Mouse (Mus musculus) intestine, embryonic 16.5 days (tissue): ENCODE results near the gene Slc25a48. TPM values are rescaled to one million over a fixed set of nuclear protein-coding genes. Genes with fewer than 3 reads are reported as not detected.

Experiments used
- ATAC-seq: fragments of 200-750 bp; cut with Nextera tagmentation; 2 replicates; pipeline ENCODE4 v1.8.0; 2017; ENCODE audit warnings: moderate TSS enrichment, moderate library complexity
- H3K27ac ChIP-seq: fragments of 300-500 bp; sonication (generic); 2 replicates; pipeline ENCODE4 v1.5.1; 2014; ENCODE audit warnings: mild to moderate bottlenecking, low read length
- H3K27me3 ChIP-seq: fragments of 300-500 bp; sonication (generic); replicated peaks from 2 replicates; pipeline ENCODE4 v1.6.1; 2014; ENCODE audit warnings: low read length, control low read depth, mixed read lengths; ENCODE audit not compliant: control insufficient read depth, insufficient read depth
- H3K36me3 ChIP-seq: fragments of 300-500 bp; sonication (generic); 2 replicates; pipeline ENCODE4 v1.6.1; 2014; ENCODE audit warnings: low read length, control low read depth; ENCODE audit not compliant: control insufficient read depth, insufficient read depth
- H3K4me1 ChIP-seq: fragments of 300-500 bp; sonication (generic); 2 replicates; pipeline ENCODE4 v1.6.1; 2014; ENCODE audit warnings: low read length, control low read depth, mixed read lengths; ENCODE audit not compliant: control insufficient read depth, insufficient read depth
- H3K4me2 ChIP-seq: fragments of 300-500 bp; sonication (generic); 2 replicates; pipeline ENCODE4 v1.6.1; 2014; ENCODE audit warnings: low read depth, low read length, control low read depth
- H3K4me3 ChIP-seq: fragments of 300-500 bp; sonication (generic); 2 replicates; pipeline ENCODE4 v1.5.1; 2014; ENCODE audit warnings: mild to moderate bottlenecking, low read length
- H3K9ac ChIP-seq: fragments of 300-500 bp; sonication (generic); 2 replicates; pipeline ENCODE4 v1.6.1; 2014; ENCODE audit warnings: low read depth, low read length
- H3K9me3 ChIP-seq: fragments of 300-500 bp; sonication (generic); 2 replicates; pipeline ENCODE4 v1.6.1; 2016; ENCODE audit warnings: low read length, control low read depth; ENCODE audit not compliant: control insufficient read depth
- WGBS: fragments of 180-500 bp; shearing (Covaris S2); extraction: QIAGEN DNeasy Blood & Tissue Kit; methylation state at CpG from one replicate; pipeline ENCODE4 v1.1.7; 2014; 5-methylcytosine and 5-hydroxymethylcytosine counted together
- polyA plus RNA-seq: library from polyadenylated mRNA; unstranded; fragments of >200 nt; fragmentation: Nextera tagmentation; extraction: Ambion mirVana; gene quantifications from 2 replicates; pipeline ENCODE4 v1.2.1, GENCODE M21; 2015

Slc25a48 gene
- polyA plus RNA-seq, 1 experiment from 2014 or later, result not detected

DNA sequence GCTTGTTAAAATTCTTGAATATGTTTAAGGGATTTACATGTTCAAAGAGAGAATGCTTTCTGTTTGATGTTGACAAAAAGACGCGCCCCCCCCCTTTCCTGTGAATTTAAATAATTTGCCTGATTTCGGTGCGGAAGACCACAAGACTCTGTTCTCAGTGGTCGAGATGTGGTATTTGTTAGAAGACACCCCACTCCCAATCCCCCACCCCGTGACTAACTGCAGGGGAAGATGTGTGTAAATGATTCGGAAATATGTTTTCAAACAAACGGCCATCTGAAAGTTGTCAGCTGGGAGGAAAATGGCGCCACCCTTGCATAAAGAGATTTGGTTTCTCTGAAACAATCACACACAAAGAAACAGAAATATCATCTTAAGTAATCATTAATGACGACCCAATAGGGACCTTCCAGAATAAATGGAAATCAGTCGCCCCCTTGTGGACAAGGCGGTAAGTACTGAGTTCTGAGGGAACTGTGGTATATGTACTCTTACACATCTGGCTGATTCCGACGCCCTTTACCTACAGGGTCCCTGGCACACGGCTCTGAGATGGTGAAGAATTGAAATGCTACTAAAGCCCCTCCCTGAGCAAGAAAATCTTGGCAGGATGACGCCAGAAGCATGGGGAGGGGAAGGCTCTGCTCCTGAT, 16.0 kb upstream of the Slc25a48 start:
- WGBS, result 23% methylated on average over 16 of the region's 16 CpGs
- Histone ChIP-seq H3K36me3 (no peaks in the 10 kb centered on the region), H3K4me2 (no peak overlapping the region), H3K4me1 (no peaks in the 10 kb centered on the region), H3K9ac (no peak overlapping the region), H3K27me3 (no peaks in the 10 kb centered on the region), H3K9me3 (no peaks in the 10 kb centered on the region), H3K27ac (no peak overlapping the region), H3K4me3 (no peak overlapping the region)
- ATAC-seq, result no peak

DNA sequence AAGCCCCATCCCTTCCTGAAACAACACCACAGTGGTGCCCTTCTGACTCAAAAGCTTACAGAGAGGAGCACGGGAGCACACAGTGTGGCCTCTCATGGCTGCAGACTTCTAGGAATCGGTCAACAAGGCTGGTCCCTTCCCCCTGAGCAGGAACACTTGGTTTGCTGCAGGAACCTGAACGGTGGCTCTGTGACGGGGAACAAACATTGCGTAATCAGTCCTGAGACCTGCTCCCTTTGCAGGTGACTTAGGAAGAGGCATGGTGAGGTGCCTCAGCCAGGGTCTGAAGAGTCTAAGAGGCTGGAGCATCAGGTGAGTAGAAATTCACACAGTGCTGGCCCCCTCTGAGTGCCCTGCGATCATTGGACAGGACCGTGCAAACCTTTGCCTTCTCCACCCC, 12.2 kb upstream of the Slc25a48 start:
- H3K9me3 ChIP-seq, result no peaks in the 10 kb centered on the region
- 67% methylated on average over 7 of the region's 7 CpGs for WGBS
- no peaks in the 10 kb centered on the region for H3K4me1 ChIP-seq
- H3K27ac ChIP-seq, result no peak overlapping the region
- no peak overlapping the region for H3K4me3 ChIP-seq
- no peaks in the 10 kb centered on the region for H3K27me3 ChIP-seq
- H3K4me2 ChIP-seq, result no peak overlapping the region
- H3K9ac ChIP-seq, result no peak overlapping the region
- H3K36me3 ChIP-seq, result no peaks in the 10 kb centered on the region
- ATAC-seq, result peak; percentile 26; the same call in 1 of the 2 replicates

DNA sequence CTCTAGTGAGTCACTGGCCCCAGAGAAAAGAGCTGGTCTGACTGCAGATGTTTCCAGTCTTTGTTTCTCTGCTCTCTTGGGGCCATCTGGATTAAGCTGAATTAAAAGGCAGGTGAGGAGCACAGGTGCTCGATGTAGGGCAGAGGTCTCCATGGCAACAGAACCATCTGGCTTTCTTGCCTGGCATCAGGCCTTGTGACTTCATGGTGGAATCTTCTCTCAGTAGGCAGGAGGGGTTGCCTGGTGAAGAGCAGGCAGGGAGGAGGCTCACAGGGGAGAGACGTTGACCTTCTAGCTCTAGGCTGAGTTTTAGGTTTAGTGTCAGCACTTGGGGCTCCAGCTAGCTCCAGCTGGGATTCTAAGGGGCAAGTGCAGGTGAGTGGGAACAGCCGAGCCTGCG, 11.8 kb upstream of the Slc25a48 start, which contains the start of gene Gm3045:
Gene Gm3045, plus strand, starts transcription at position 230 of the 400 bp plus-strand sequence.
- Histone ChIP-seq H3K4me1 (no peaks in the 10 kb centered on the region), H3K4me2 (no peak within 1 kb of the TSS), H3K27ac (no peak within 1 kb of the TSS), H3K36me3 (no peaks in the 10 kb centered on the region), H3K27me3 (no peaks in the 10 kb centered on the region), H3K4me3 (no peak within 1 kb of the TSS), H3K9me3 (no peaks in the 10 kb centered on the region), H3K9ac (no peak within 1 kb of the TSS)
- ATAC-seq, result no peak
- WGBS, result 70% methylated on average over 4 of the region's 4 CpGs

DNA sequence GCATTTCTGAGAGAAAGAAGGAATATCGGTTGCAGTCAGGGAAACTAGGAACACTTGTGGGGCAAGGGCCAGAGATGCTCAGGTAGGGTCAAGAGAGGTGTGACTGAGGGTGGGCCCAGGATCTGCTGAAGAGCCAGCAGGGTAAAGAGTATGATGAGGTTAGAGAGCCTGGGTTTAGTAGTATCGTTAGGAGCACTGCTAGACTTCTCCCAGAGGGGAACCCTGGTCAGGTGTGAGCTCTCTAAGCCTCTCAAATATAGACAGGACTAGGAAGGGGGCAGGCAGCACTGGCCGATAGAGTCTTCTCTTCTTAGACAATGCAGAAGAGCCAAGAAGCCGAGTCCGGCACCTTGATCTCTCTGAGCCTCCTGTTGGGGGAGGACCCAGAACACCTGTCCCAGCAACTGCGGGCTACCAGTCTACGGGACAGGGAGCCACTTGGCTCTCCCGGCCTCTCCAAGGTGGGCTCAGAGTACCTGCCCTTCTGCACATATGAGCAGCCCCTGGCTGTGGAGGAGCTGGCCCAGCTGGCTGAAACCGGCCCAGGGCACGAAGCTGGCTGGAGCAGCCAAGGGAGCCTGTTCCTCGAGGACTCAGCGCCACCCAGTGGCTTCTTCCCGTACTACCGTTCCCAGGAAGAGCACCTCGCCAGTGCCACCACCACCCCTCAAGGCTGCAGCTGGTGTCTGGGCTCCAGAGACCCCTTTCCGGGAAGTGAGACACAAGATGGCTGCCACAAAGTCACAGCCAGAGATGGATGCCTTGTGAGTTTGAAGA, 9.2 kb upstream of the Slc25a48 start:
- Histone ChIP-seq H3K27ac (no peak overlapping the region), H3K9me3 (no peaks in the 10 kb centered on the region), H3K4me3 (no peak overlapping the region), H3K4me2 (no peak overlapping the region), H3K9ac (no peak overlapping the region), H3K4me1 (0 out of 2 replicates have a peak, but pooled peaks cover 2% of the 10 kb centered on the region), H3K27me3 (0 out of 2 replicates have a peak, but pooled peaks cover 1% of the 10 kb centered on the region), H3K36me3 (no peaks in the 10 kb centered on the region)
- WGBS, result 29% methylated on average over 16 of the region's 16 CpGs
- ATAC-seq, result peak; percentile 72

DNA sequence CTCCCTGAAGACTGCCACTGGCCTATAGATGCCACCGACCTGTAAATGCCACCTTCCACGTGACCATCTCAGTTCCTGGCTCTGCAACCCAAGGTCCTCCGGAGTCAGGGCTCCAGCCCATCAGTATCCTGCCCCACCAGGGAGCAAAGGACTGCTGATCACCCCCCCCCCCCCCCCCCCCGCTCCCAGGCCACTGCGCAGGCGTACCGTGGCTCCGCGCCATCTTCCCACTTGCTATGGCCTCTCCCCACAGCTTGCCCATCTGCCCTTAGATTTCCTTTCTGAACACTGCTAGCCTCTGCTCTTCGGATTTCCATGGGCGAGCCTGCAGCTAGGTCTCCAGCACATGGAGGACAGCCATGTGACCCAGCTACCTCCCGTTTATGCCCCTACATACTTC, 5.7 kb upstream of the Slc25a48 start:
- no peak for ATAC-seq
- Histone ChIP-seq H3K27ac (no peak overlapping the region), H3K9me3 (no peaks in the 10 kb centered on the region), H3K9ac (no peak overlapping the region), H3K4me1 (0 out of 2 replicates have a peak, but pooled peaks cover 2% of the 10 kb centered on the region), H3K27me3 (peaks cover 10% of the 10 kb centered on the region), H3K36me3 (no peaks in the 10 kb centered on the region), H3K4me3 (no peak overlapping the region), H3K4me2 (no peak overlapping the region)
- 85% methylated on average over 8 of the region's 12 CpGs for WGBS

DNA sequence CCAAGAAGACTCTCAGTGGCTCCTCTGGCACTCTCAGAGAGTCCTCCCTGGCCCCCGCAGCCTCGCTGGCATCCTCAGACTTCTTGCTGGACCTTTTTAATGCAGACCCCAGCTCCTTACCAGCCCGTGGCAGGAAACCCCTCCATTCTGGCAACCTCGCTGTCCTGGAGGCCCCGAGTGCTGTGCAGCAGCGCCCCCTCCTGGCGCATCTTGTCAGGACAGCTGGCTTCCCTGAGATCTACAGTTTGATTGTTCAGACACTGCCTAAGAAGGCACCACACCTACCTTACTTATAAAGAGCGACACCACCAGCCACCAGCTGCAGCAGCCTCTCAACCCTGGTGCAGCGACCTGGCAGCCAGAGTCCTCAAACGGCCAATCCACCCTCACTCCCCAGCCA, 4.7 kb upstream of the Slc25a48 start:
- Histone ChIP-seq H3K36me3 (no peaks in the 10 kb centered on the region), H3K27me3 (peaks cover 14% of the 10 kb centered on the region), H3K4me3 (no peak overlapping the region), H3K4me1 (0 out of 2 replicates have a peak, but pooled peaks cover 4% of the 10 kb centered on the region), H3K4me2 (no peak overlapping the region), H3K27ac (no peak overlapping the region), H3K9me3 (no peaks in the 10 kb centered on the region), H3K9ac (no peak overlapping the region)
- no peak for ATAC-seq
- WGBS, result 15% methylated on average over 10 of the region's 10 CpGs

DNA sequence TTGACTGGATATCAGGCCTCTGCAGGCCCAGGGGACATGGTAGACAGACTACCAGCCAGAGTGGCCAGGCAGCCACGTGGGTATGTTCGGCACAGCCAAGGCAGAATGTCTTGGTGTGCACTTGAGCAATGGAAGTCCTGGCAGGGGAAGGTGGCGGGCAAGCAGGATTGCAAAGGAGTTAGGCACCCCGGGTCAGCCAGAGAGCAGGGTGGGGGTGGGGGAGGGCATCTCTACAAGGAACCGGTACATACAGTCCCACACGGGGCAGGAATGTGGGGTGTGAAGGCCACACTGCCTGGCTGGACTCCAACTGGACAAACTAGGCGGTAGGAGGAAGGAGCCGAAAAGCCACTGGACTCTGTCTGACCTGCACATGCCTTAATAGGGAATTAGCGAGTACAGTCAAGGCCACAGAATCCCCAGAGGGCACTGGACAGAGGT, 3.8 kb upstream of the Slc25a48 start:
- H3K27ac ChIP-seq, result no peak overlapping the region
- no peaks in the 10 kb centered on the region for H3K9me3 ChIP-seq
- no peak for ATAC-seq
- H3K4me3 ChIP-seq, result no peak overlapping the region
- H3K36me3 ChIP-seq, result no peaks in the 10 kb centered on the region
- no peak overlapping the region for H3K4me2 ChIP-seq
- H3K27me3 ChIP-seq, result peaks cover 23% of the 10 kb centered on the region
- no peak overlapping the region for H3K9ac ChIP-seq
- 81% methylated on average over 9 of the region's 9 CpGs for WGBS
- 0 out of 2 replicates have a peak, but pooled peaks cover 7% of the 10 kb centered on the region for H3K4me1 ChIP-seq

DNA sequence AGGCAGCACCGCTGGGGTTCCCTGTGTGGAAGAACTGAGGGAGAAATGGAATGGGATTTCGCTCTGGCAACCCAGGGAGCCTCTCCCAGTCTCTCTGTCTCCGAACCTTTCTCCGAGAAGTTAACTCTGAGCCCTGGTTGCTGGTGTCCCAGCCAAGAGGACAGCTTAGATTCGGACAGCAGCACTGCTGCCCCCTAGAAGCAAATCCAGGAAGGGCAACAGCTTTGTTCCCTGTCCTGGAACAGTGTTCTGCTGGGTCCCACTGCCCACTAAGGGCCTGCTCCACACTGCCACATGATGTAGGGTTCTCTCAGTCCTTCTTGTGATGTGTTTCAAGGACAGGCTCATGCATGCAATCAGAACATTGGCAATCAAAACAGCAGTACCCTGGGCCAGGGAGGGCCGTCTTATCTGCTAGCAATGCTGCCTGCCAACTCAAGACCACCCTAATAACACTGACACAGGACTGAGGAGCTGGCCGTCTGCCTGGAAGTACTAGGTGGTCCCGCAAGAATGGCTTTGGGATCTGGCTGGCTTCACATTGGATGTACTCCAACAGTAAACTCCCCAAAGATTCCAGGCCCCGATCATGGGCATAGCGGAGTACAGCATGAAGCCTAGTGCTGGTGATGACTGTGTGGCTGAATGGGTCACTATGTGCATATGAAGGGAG, 2.4 kb upstream of the Slc25a48 start:
- Histone ChIP-seq H3K4me2 (no peak overlapping the region), H3K9me3 (no peaks in the 10 kb centered on the region), H3K4me3 (no peak overlapping the region), H3K27ac (no peak overlapping the region), H3K36me3 (no peaks in the 10 kb centered on the region), H3K4me1 (0 out of 2 replicates have a peak, but pooled peaks cover 7% of the 10 kb centered on the region), H3K9ac (no peak overlapping the region), H3K27me3 (peaks cover 31% of the 10 kb centered on the region)
- 67% methylated on average over 10 of the region's 10 CpGs for WGBS
- ATAC-seq, result no peak

DNA sequence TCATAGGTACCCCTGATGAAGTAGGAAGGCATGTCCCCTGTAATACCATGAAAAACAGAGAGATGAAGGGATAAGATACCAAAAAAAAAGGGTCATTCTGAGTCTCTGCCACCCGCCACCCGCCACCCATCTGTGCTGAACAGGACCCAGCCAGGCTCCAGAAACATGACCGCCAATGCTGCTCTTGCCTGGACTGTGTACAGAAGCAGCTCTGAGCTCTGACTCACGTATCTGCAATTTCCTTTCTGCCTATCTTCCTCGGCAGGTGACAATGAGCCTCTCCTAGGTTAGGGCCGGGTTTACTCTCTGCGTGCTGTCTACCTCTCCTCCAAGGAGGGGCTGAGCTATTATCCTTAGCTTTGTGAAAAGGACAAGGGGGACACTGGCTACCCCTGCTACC, 5.3 kb downstream of the Slc25a48 start:
- H3K27ac ChIP-seq, result no peak overlapping the region
- 45% methylated on average over 7 of the region's 7 CpGs for WGBS

More for the DNA sequence above, 5.3 kb downstream of the Slc25a48 start:
- ATAC-seq, result peak; percentile 62; the same call in 1 of the 2 replicates
- Histone ChIP-seq H3K36me3 (no peaks in the 10 kb centered on the region), H3K9ac (no peak overlapping the region), H3K4me2 (no peak overlapping the region), H3K27me3 (peaks cover 18% of the 10 kb centered on the region), H3K4me1 (0 out of 2 replicates have a peak, but pooled peaks cover 4% of the 10 kb centered on the region), H3K9me3 (no peaks in the 10 kb centered on the region), H3K4me3 (no peak overlapping the region)
